Mouse (Mus musculus): ENCODE data around the gene Eif4a3.
"Not testable (repeated sequence)": the region's sequence is repeated elsewhere in the genome, so short reads cannot be mapped to it uniquely, and the experiment has no call there.

The Eif4a3 gene

GRCm38 (mm10) chr11:119297996-119298395, 1.9 kb downstream of the Eif4a3 start:
- DNase-seq: no peak

- not testable (repeated sequence) for DNase-seq
Observed at GRCm38 (mm10) chr11:119292861-119293260, 7.0 kb downstream of the Eif4a3 start.

- DNase-seq: peak; percentile 49 to 60
Observed at GRCm38 (mm10) chr11:119287207-119287992, 12.5 kb downstream of the Eif4a3 start.

GRCm38 (mm10) chr11:119285791-119286527, 13.9 kb downstream of the Eif4a3 start:
- peak; percentile 56 to 62 for DNase-seq

GRCm38 (mm10) chr11:119281030-119281429, 18.9 kb downstream of the Eif4a3 start:
- DNase-seq: no peak

GRCm38 (mm10) chr11:119273186-119273930, 26.5 kb downstream of the Eif4a3 start:
- peak in 1 of 2 experiments; percentile 59 for DNase-seq

- DNase-seq: not testable (repeated sequence)
Observed at GRCm38 (mm10) chr11:119272492-119272891, 27.4 kb downstream of the Eif4a3 start.

GRCm38 (mm10) chr11:119268557-119269195, 31.2 kb downstream of the Eif4a3 start:
- DNase-seq: peak; percentile 58 to 67

- peak; percentile 98 to 99 for DNase-seq
Observed at GRCm38 (mm10) chr11:119267768-119268556, 31.9 kb downstream of the Eif4a3 start, which contains the start of gene Gaa. TSS of gene Gaa (plus strand) at chr11:119267887.

- peak; percentile 91 for DNase-seq
Observed at GRCm38 (mm10) chr11:119267241-119267674, 32.6 kb downstream of the Eif4a3 start.

GRCm38 (mm10) chr11:119265811-119266210, 34.1 kb downstream of the Eif4a3 start:
- DNase-seq: no peak

- no peak for DNase-seq
Observed at GRCm38 (mm10) chr11:119264413-119264812, 35.5 kb downstream of the Eif4a3 start.

- peak in 1 of 2 experiments; percentile 40 for DNase-seq
Observed at GRCm38 (mm10) chr11:119259977-119260376, 39.9 kb downstream of the Eif4a3 start.

- peak; percentile 76 to 81 for DNase-seq
Observed at GRCm38 (mm10) chr11:119258572-119259322, 41.1 kb downstream of the Eif4a3 start.

- DNase-seq: no peak
Observed at GRCm38 (mm10) chr11:119258216-119258571, 41.7 kb downstream of the Eif4a3 start.

- not testable (repeated sequence) for DNase-seq
Observed at GRCm38 (mm10) chr11:119256557-119256956, 43.3 kb downstream of the Eif4a3 start.

- peak; percentile 74 to 80 for DNase-seq
Observed at GRCm38 (mm10) chr11:119252854-119253541, 46.9 kb downstream of the Eif4a3 start.

- DNase-seq: no peak
Observed at GRCm38 (mm10) chr11:119250998-119251397, 48.9 kb downstream of the Eif4a3 start.

GRCm38 (mm10) chr11:119249011-119249410, 50.9 kb downstream of the Eif4a3 start:
- peak; percentile 87 to 91 for DNase-seq

- not testable (repeated sequence) for DNase-seq
Observed at GRCm38 (mm10) chr11:119245543-119245942, 54.3 kb downstream of the Eif4a3 start.

All from cerebellum, postnatal 14 days (tissue).